Mouse (Mus musculus): ENCODE data around the gene Dop1b.

GRCm38 (mm10) chr16:93767548-93767947 lies 55.8 kb downstream of the Dop1b start:
- TF ChIP-seq POLR2A (IDR thresholded peaks at IDR 0.05; ENCODE audit: borderline replicate concordance, extremely low read depth, insufficient read depth, insufficient read length, poor library complexity, severe bottlenecking) (no peak), CTCF (IDR thresholded peaks at IDR 0.05; ENCODE audit: borderline replicate concordance, extremely low read depth, insufficient read depth, insufficient read length) (no peak)
